Mouse (Mus musculus) lung, postnatal 14 days (tissue): ENCODE results near the gene F12.
A peak's percentile ranks its signal among the peaks of the same experiment; 100 is the strongest.

ENCODE experiments used
- DNase-seq: peaks from one replicate; pipeline ENCODE4 v3.0.0; 2021

F12 gene

DNA sequence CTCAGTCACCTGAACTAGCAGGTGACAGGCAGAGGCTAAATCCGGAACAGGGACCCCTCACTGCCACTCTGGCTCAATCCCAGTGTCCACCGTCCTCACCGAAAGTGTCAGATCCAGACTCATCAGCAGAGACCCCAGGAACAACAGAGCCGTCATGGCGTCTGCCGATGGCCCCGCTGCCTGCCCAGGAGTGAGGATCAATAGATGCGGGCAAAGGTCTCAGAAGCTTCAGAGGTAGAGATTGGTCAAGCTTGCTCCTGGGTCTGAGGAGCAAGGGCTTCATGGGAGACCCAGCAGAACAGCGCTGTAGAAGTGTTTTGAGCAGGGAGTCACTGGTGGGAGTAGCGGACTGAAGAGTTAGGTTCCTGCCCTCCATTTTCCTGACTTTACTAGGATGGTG is at the start of gene F12:
Gene F12, minus strand, starts transcription at position 181 of the 400 bp plus-strand sequence.
- DNase-seq = no peak

- DNase-seq = no peak
These were observed 49.7 kb upstream of the F12 start for GRCm38 (mm10) chr13:55476256-55476655.

GRCm38 (mm10) chr13:55475750-55476149 is 49.2 kb upstream of the F12 start:
- no peak for DNase-seq

- DNase-seq = no peak
These were observed 48.1 kb upstream of the F12 start for GRCm38 (mm10) chr13:55474621-55475069.

GRCm38 (mm10) chr13:55473961-55474360 is 47.4 kb upstream of the F12 start:
- no peak for DNase-seq

DNA sequence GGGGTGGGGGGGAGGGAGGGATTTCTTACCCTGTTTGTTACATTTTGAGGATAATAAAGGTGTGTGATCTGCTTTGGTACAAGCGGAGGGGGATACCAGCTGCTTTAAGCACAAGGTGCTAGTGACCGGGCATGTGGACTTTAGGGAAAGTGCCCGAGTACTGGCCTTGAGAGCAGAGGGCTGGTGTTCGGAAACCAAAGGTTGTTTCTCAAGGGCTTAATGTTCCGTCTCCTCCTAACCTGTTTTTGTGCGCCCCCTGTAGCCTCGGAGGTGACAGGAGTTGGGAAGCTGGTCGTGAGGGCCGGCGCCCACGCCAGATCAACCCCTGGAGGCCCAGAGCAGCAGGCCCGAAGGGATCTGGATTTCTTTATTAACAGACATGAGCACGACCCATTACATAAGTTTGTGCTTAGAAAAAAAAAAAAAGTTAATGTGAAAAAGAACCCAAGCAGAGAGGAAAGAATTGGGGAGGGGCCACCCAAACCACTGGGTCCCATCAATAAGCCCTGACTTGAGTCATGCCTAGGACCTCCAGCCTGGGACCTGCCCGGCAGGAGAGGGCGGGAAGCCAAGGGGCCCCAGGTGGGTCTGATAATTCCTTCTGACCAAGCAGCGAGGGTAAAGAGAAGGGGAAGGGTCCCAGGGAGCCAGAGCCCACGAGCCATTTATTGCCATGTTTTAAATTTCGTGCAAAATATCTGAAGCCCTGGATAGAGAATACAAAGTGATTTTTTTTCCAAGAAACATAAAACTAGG is 46.7 kb upstream of the F12 start:
- no peak for DNase-seq

GRCm38 (mm10) chr13:55472132-55473022 is 45.8 kb upstream of the F12 start:
- peak; percentile 60 for DNase-seq

GRCm38 (mm10) chr13:55471819-55472131 is 45.2 kb upstream of the F12 start:
- DNase-seq = no peak

- peak; percentile 89 for DNase-seq
These were observed 44.7 kb upstream of the F12 start for GRCm38 (mm10) chr13:55471156-55471818.

- DNase-seq = no peak
These were observed 43.8 kb upstream of the F12 start for GRCm38 (mm10) chr13:55470372-55470771.

GRCm38 (mm10) chr13:55468851-55469560 is 42.4 kb upstream of the F12 start:
- DNase-seq = peak; percentile 67

- no peak for DNase-seq
These were observed 39.3 kb upstream of the F12 start for GRCm38 (mm10) chr13:55465830-55466440.

DNA sequence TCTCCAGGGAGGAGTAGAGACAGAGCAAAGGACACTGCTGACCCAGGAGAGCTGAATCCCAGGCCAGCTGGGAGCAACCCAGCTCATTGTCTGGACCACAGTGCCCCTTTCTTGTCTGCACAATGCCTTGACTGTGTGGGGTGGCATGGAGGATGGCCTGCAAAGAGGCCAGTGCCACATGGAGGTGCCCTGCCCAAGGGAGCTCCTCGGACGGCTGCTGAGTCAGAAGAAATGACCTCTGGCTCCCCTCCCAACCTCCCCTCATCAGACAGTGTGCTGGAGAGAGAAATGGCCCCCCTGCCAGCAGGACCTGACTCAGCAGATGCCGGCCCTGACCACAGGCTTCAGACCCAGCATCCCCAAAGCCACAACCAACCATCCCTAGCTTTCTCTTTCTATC is 38.6 kb upstream of the F12 start:
- no peak for DNase-seq

DNA sequence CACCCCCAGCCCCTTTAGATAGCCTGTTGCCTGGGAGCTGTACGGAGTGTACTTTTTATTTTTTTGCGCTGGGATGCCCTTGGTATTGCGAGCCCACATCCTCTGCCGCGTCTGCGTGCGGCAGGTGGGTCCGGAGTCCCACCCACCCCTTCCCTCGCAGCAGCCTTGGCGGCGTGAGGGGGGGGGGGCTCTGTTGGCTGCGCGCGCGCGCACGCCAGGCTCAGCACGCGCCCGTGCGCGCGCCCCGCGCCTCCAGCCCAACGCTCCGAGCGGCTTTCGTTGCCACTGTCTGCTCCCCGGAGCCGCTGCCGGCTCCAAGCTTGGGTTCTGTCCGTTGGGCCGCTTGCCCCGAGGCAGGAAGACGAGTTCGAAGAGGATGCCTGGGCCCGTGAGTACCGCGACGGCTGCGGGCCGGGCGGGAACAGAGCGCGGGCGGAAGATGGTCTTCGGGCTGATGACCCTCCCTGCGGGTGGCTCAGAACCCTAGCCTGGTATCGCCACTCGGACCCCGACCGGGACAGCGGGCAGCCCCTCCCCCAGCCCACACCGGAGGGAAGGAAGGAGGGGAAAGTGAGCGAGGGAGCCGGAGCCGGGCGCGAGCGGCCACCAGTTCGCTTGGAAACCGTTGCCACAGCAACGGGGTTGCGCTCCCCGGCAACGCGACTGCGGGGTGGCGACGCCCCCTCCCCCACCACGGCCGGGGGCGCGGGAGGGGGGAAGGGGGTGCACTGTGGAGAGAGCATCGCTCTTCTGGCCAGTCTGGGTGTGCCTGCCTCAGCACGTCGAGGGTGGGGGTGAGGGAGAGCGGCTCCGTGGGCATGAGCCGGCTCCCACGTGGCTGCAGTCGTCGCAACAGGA is 37.7 kb upstream of the F12 start, which contains the start of gene Prr7:
Gene Prr7, plus strand, starts transcription at position 241 of the 858 bp plus-strand sequence.
- DNase-seq = no peak

GRCm38 (mm10) chr13:55463399-55464026 is 36.9 kb upstream of the F12 start:
- no peak for DNase-seq

DNA sequence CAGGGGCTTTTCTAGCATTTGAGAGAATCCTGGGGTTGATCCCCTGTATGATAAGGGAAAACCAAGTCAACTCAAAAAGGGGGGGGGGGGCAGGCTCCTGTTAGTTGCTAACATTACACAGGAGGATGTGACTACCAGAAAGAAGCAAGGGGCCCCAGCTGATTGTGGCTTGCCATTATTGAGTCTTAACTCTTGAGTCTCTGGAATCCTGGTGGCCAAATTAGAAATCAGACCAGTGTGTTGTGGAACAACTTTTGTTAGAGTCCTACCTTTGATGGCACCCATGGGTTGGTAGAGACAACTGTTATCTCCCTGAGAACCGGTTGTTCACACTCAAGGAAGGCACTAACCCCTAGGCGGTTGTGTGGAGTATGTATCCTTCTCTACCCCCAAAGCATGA is 36.4 kb upstream of the F12 start:
- DNase-seq = no peak

DNA sequence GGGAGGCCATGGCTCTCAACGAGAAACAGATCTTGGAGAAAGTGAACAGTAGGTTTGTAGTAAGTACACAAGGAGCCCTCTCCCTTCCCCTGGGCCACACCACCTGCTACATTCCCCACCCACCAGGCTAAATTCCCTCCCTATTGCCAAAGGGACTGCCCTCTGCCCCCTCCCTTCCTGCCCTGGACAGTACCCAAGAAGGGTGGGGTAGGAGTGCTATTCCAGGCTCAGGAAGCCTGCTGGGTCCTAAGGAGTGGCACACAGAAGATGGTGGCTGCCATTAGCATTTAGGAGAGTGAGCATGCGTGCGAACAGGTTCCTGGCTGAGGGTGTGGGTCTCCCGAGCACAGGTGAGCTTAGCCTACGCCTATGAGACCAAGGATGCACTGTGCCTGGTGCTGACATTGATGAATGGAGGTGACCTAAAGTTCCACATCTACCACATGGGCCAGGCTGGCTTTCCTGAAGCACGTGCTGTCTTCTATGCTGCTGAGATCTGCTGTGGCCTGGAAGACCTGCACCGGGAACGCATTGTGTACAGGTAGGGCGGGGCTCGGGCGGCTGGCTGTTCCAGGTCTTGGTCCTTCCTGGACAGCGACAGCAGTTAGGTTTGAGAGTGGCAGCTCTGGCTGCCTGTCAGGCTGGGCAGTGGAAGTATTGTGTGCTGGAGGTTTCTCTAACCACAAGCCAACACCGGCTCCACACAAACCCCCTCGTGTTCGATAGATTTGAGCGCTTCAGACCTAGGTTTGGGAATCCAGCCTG is 25.4 kb upstream of the F12 start:
- peak; percentile 52 for DNase-seq

GRCm38 (mm10) chr13:55451296-55451695 is 24.7 kb upstream of the F12 start:
- DNase-seq = no peak

GRCm38 (mm10) chr13:55450511-55450980 is 24.0 kb upstream of the F12 start:
- peak; percentile 49 for DNase-seq
